In genomic region chr5:124155943-124156342, GRCm38 (mm10) we compare ENCODE assay signal across 17 mouse cellular contexts.
"Had no signal": no experiment of that assay in that cellular context is flagged by ENCODE, and none has a peak within 500 bp of the region (broad histone marks: within the 10 kb centered on the region; RNA-seq: fewer than 3 reads in every experiment).

No protein-coding gene starts in this region.

- H3K27me3 ChIP-seq: limb, embryonic 13.5 days; limb, embryonic 15.5 days; liver, embryonic 12.5 days; midbrain, embryonic 12.5 days; neural tube, embryonic 13.5 days; neural tube, embryonic 15.5 days had no signal

- H3K4me3 ChIP-seq: limb, embryonic 13.5 days; limb, embryonic 15.5 days; liver, embryonic 12.5 days; midbrain, embryonic 10.5 days; midbrain, embryonic 12.5 days; myocyte; neural tube, embryonic 13.5 days; neural tube, embryonic 15.5 days had no signal

- H3K9ac ChIP-seq: limb, embryonic 13.5 days; limb, embryonic 15.5 days; liver, embryonic 12.5 days; liver, embryonic 14.5 days; midbrain, embryonic 12.5 days; neural tube, embryonic 13.5 days; neural tube, embryonic 15.5 days had no signal

- H3K27ac ChIP-seq: limb, embryonic 13.5 days; limb, embryonic 15.5 days; liver, embryonic 12.5 days; liver, embryonic 14.5 days; midbrain, embryonic 10.5 days; midbrain, embryonic 12.5 days; neural tube, embryonic 13.5 days; neural tube, embryonic 15.5 days had no signal

- ATAC-seq: liver, embryonic 12.5 days; midbrain, embryonic 16.5 days had no signal

- DNase-seq: midbrain, embryonic 14.5 days; right cerebral cortex, postnatal 25 days; right cerebral cortex, postnatal 4 days; spleen, adult 18-20 months; thymus, adult 18-20 months; thymus, postnatal 14 days; thymus, postnatal 36 days had no signal

- H3K9me3 ChIP-seq: limb, embryonic 13.5 days; limb, embryonic 15.5 days; liver, embryonic 12.5 days; midbrain, embryonic 10.5 days; midbrain, embryonic 12.5 days; neural tube, embryonic 13.5 days; neural tube, embryonic 15.5 days had no signal

- H3K4me2 ChIP-seq: limb, embryonic 13.5 days; limb, embryonic 15.5 days; liver, embryonic 12.5 days; midbrain, embryonic 12.5 days; neural tube, embryonic 13.5 days; neural tube, embryonic 15.5 days had no signal

- H3K4me1 ChIP-seq: neural tube, embryonic 13.5 days; neural tube, embryonic 15.5 days had no signal
